Mouse (Mus musculus) Patski (cell line): ENCODE data around the gene Esyt1. TPM values are rescaled to one million over a fixed set of nuclear protein-coding genes. Genes with fewer than 3 reads are reported as not detected.
A peak's percentile ranks its signal among the peaks of the same experiment; 100 is the strongest.

Source experiments
- ATAC-seq: fragments of 100-300 bp; one replicate; pipeline ENCODE4 v1.8.0; 2021
- CTCF ChIA-PET: fragments of 350-600 bp; sonication (Branson Sonifier 250); formaldehyde crosslinking; loops from one replicate; lab custom pipeline; 2022; ENCODE audit warnings: inconsistent platforms; lab: Charles Lee
- POLR2A ChIA-PET: fragments of 350-600 bp; sonication (Branson Sonifier 250); formaldehyde crosslinking; loops from one replicate; lab custom pipeline; 2022; ENCODE audit warnings: antibody characterized with exemption, inconsistent platforms; lab: Charles Lee
- DNase-seq: peaks from one replicate; pipeline ENCODE4 v3.0.0-alpha.2; 2011; ENCODE audit warnings: low read depth, low spot score
- H3K27me3 ChIP-seq: fragments of 371-371 bp; one replicate; pipeline ENCODE4 v1.5.1; 2021
- CTCF ChIP-seq: fragments of 100-300 bp; IDR thresholded peaks from one replicate; pipeline ENCODE4 v1.5.1; 2021
- in situ Hi-C: fragments of 300-500 bp; cut with MboI; formaldehyde crosslinking; loops from 3 replicates; pipeline ENCODE4 v1.11.1; 2018; ENCODE audit warnings: low pct_unique_long_range_greater_than_20kb, mixed read lengths
- polyA plus RNA-seq: library from polyadenylated mRNA; unstranded; gene quantifications from one replicate; pipeline ENCODE4 v1.2.3, GENCODE M21; 2021

Esyt1 gene
- polyA plus RNA-seq, 1 experiment from 2014 or later, result 75.8 TPM

- POLR2A ChIA-PET, result interaction anchor here (1.0 to 2.6 kb wide), 4 partner anchors 8 to 34 kb away, joined by 3 to 11 read pairs (median 6); partner anchors contain the start of gene Esyt1
- H3K27me3 ChIP-seq, result no peaks in the 10 kb centered on the region
- ATAC-seq, result no peak
- CTCF ChIA-PET, result no interaction called here
- in situ Hi-C loops, result no loop called here
- TF ChIP-seq CTCF, result no peak
- DNase-seq, result no peak
Measured at GRCm38 (mm10) chr10:128491495-128491894, 34.2 kb downstream of the Esyt1 start.

GRCm38 (mm10) chr10:128490912-128491311, 34.8 kb downstream of the Esyt1 start:
- DNase-seq (no peak), ATAC-seq (no peak)
- ChIA-PET POLR2A (interaction anchor here (1.0 to 1.7 kb wide), 5 partner anchors 9 to 35 kb away, joined by 3 to 7 read pairs (median 6); partner anchors contain the start of gene Esyt1), CTCF (no interaction called here)
- TF ChIP-seq CTCF, result no peak
- in situ Hi-C loops, result no loop called here
- H3K27me3 ChIP-seq, result no peaks in the 10 kb centered on the region

- ChIA-PET CTCF (interaction anchor here (0.9 to 1.1 kb wide), 2 partner anchors 55 to 80 kb away, joined by 3 read pairs; no protein-coding TSS in a partner anchor), POLR2A (interaction anchor here (0.9 to 1.7 kb wide), 6 partner anchors 9 to 143 kb away, joined by 3 to 7 read pairs (median 5); no protein-coding TSS in a partner anchor)
- ATAC-seq, result peak; percentile 27
- no peak for DNase-seq
- TF ChIP-seq CTCF, result no peak
- H3K27me3 ChIP-seq, result no peaks in the 10 kb centered on the region
- in situ Hi-C loops, result no loop called here
Measured at GRCm38 (mm10) chr10:128490232-128490631, 35.4 kb downstream of the Esyt1 start.

- no peak for DNase-seq
- no peaks in the 10 kb centered on the region for H3K27me3 ChIP-seq
- in situ Hi-C loops, result no loop called here
- ATAC-seq, result no peak
- CTCF ChIA-PET, result interaction anchor here (0.9 to 1.5 kb wide), 3 partner anchors 20 to 79 kb away, joined by 3 read pairs; no protein-coding TSS in a partner anchor
- no peak for TF ChIP-seq CTCF
- POLR2A ChIA-PET, result interaction anchor here (0.9 to 1.7 kb wide), 5 partner anchors 10 to 143 kb away, joined by 3 to 7 read pairs (median 4); no protein-coding TSS in a partner anchor
Measured at GRCm38 (mm10) chr10:128489785-128490184, 35.9 kb downstream of the Esyt1 start.

GRCm38 (mm10) chr10:128489380-128489779, 36.3 kb downstream of the Esyt1 start:
- in situ Hi-C loops, result no loop called here
- DNase-seq, result peak; percentile 44
- CTCF ChIA-PET, result interaction anchor here (0.9 to 1.5 kb wide), 3 partner anchors 20 to 79 kb away, joined by 3 read pairs; no protein-coding TSS in a partner anchor

GRCm38 (mm10) chr10:128488776-128489175, 36.9 kb downstream of the Esyt1 start:
- TF ChIP-seq CTCF, result no peak
- ATAC-seq (no peak), DNase-seq (no peak)
- no peaks in the 10 kb centered on the region for H3K27me3 ChIP-seq
- ChIA-PET CTCF (interaction anchor here (1.2 to 1.5 kb wide), 2 partner anchors 19 to 21 kb away, joined by 3 read pairs; no protein-coding TSS in a partner anchor), POLR2A (interaction anchor here (1.0 to 1.5 kb wide), 2 partner anchors 29 to 37 kb away, joined by 4 read pairs; partner anchors contain the start of gene Esyt1)
- in situ Hi-C loops, result no loop called here

More at GRCm38 (mm10) chr10:128489380-128489779, 36.3 kb downstream of the Esyt1 start:
- H3K27me3 ChIP-seq, result no peaks in the 10 kb centered on the region
- POLR2A ChIA-PET, result interaction anchor here (1.0 to 1.5 kb wide), 4 partner anchors 13 to 46 kb away, joined by 4 to 6 read pairs (median 4); partner anchors contain the start of gene Esyt1
- no peak for TF ChIP-seq CTCF
- ATAC-seq, result peak; percentile 18

GRCm38 (mm10) chr10:128487861-128488712, 37.6 kb downstream of the Esyt1 start:
- ChIA-PET POLR2A (interaction anchor here (0.8 to 1.9 kb wide), 4 partner anchors 12 to 111 kb away, joined by 3 to 8 read pairs (median 4); partner anchors contain the start of genes Ankrd52 and Esyt1), CTCF (interaction anchor here (1.1 to 1.5 kb wide), 4 partner anchors 11 to 22 kb away, joined by 3 to 6 read pairs (median 3); no protein-coding TSS in a partner anchor)
- no peaks in the 10 kb centered on the region for H3K27me3 ChIP-seq
- ATAC-seq (no peak), DNase-seq (no peak)
- in situ Hi-C loops, result no loop called here
- TF ChIP-seq CTCF, result no peak

- in situ Hi-C loops, result no loop called here
Measured at GRCm38 (mm10) chr10:128486370-128486769, 39.3 kb downstream of the Esyt1 start.

GRCm38 (mm10) chr10:128474366-128474765, 51.3 kb downstream of the Esyt1 start:
- ChIA-PET POLR2A (no interaction called here), CTCF (no interaction called here)
- DNase-seq (no peak), ATAC-seq (no peak)
- no peaks in the 10 kb centered on the region for H3K27me3 ChIP-seq
- TF ChIP-seq CTCF, result no peak
- in situ Hi-C loops, result no loop called here

More at GRCm38 (mm10) chr10:128486370-128486769, 39.3 kb downstream of the Esyt1 start:
- POLR2A ChIA-PET, result no interaction called here
- TF ChIP-seq CTCF, result no peak
- DNase-seq (no peak), ATAC-seq (no peak)
- CTCF ChIA-PET, result interaction anchor here (1.2 to 1.4 kb wide), 2 partner anchors 9 to 26 kb away, joined by 3 to 6 read pairs; no protein-coding TSS in a partner anchor
- no peaks in the 10 kb centered on the region for H3K27me3 ChIP-seq

- ATAC-seq (no peak), DNase-seq (no peak)
- no peaks in the 10 kb centered on the region for H3K27me3 ChIP-seq
- ChIA-PET POLR2A (interaction anchor here (0.6 to 1.8 kb wide), 7 partner anchors 9 to 123 kb away, joined by 3 to 8 read pairs (median 4); partner anchors contain the start of gene Zc3h10), CTCF (interaction anchor here (0.8 to 2.5 kb wide), 6 partner anchors 9 to 50 kb away, joined by 3 to 8 read pairs (median 3); no protein-coding TSS in a partner anchor)
- no peak for TF ChIP-seq CTCF
- in situ Hi-C loops, result loop anchor here (5.0 kb wide), 1 partner anchor 77 kb away; no protein-coding TSS in a partner anchor
Measured at GRCm38 (mm10) chr10:128460270-128460630, 65.4 kb downstream of the Esyt1 start.

Other genes with a start within 250 kb of the Esyt1 start
- 0.04 TPM for gene Il23a, start 227.1 kb downstream of the Esyt1 start, polyA plus RNA-seq
- gene Pan2, start 222.5 kb downstream of the Esyt1 start, polyA plus RNA-seq, result 20.3 TPM
- 200 TPM for gene Cnpy2, start 203.4 kb downstream of the Esyt1 start, polyA plus RNA-seq
- gene Cs, start 188.1 kb downstream of the Esyt1 start, polyA plus RNA-seq, result 279 TPM
- gene Coq10a, start 156.9 kb downstream of the Esyt1 start, polyA plus RNA-seq, result 34.5 TPM
- gene Ankrd52, start 148.8 kb downstream of the Esyt1 start, polyA plus RNA-seq, result 55.9 TPM
- 0.12 TPM for gene Slc39a5, start 124.6 kb downstream of the Esyt1 start, polyA plus RNA-seq
- gene Nabp2, start 114.4 kb downstream of the Esyt1 start, polyA plus RNA-seq, result 85.0 TPM
- gene Rnf41, start 114.2 kb downstream of the Esyt1 start, polyA plus RNA-seq, result 43.3 TPM
- 102 TPM for gene Smarcc2, start 66.6 kb downstream of the Esyt1 start, polyA plus RNA-seq
- 1,994 TPM for gene Myl6, start 31.7 kb downstream of the Esyt1 start, polyA plus RNA-seq
- 54.1 TPM for gene Myl6b, start 27.2 kb downstream of the Esyt1 start, polyA plus RNA-seq
- 16.8 TPM for gene Zc3h10, start 21.9 kb upstream of the Esyt1 start, polyA plus RNA-seq
- gene Rpl41, start 23.4 kb upstream of the Esyt1 start, polyA plus RNA-seq, result 1,532 TPM
- 117 TPM for gene Pa2g4, start 40.1 kb upstream of the Esyt1 start, polyA plus RNA-seq
- gene Erbb3, start 63.8 kb upstream of the Esyt1 start, polyA plus RNA-seq, result 1.2 TPM
- 259 TPM for gene Rps26, start 100.9 kb upstream of the Esyt1 start, polyA plus RNA-seq
- 0.10 TPM for gene Ikzf4, start 120.1 kb upstream of the Esyt1 start, polyA plus RNA-seq
- 15.2 TPM for gene Suox, start 148.2 kb upstream of the Esyt1 start, polyA plus RNA-seq
- 93.3 TPM for gene Rab5b, start 170.4 kb upstream of the Esyt1 start, polyA plus RNA-seq
- 1.1 TPM for gene Pmel, start 178.3 kb upstream of the Esyt1 start, polyA plus RNA-seq
- gene Cdk2, start 179.2 kb upstream of the Esyt1 start, polyA plus RNA-seq, result 30.2 TPM
- gene Dgka, start 219.0 kb upstream of the Esyt1 start, polyA plus RNA-seq, result 9.9 TPM
- 37.8 TPM for gene Pym1, start 222.0 kb upstream of the Esyt1 start, polyA plus RNA-seq